Mouse (Mus musculus): ENCODE data around the gene Ces2c. TPM values are rescaled to one million over a fixed set of nuclear protein-coding genes. Genes with fewer than 3 reads are reported as not detected.
"Not testable (repeated sequence)": the region's sequence is repeated elsewhere in the genome, so short reads cannot be mapped to it uniquely, and the experiment has no call there.

Ces2c gene
- 0.11 TPM in 1 of 2 replicates, not detected in the other for polyA plus RNA-seq (2012; rRNA removed)

- no peak for TF ChIP-seq POLR2A (IDR thresholded peaks at IDR 0.05; ENCODE audit: borderline replicate concordance, extremely low read depth, insufficient read depth, insufficient read length, poor library complexity, severe bottlenecking)
- no peak for DNase-seq (ENCODE audit: low read depth)
These were observed at the start of gene Ces2c for GRCm38 (mm10) chr8:104846831-104847230. Ces2c (plus strand) TSS chr8:104847068.

GRCm38 (mm10) chr8:104799385-104799784, 47.5 kb upstream of the Ces2c start:
- TF ChIP-seq CTCF (IDR thresholded peaks at IDR 0.05; ENCODE audit: borderline replicate concordance, extremely low read depth, insufficient read depth, insufficient read length) (no peak), POLR2A (IDR thresholded peaks at IDR 0.05; ENCODE audit: borderline replicate concordance, extremely low read depth, insufficient read depth, insufficient read length, poor library complexity, severe bottlenecking) (no peak)
- no peak for DNase-seq (ENCODE audit: low read depth)

GRCm38 (mm10) chr8:104806127-104806526, 40.7 kb upstream of the Ces2c start:
- peak; percentile 24 for DNase-seq (ENCODE audit: low read depth)
- TF ChIP-seq POLR2A (IDR thresholded peaks at IDR 0.05; ENCODE audit: borderline replicate concordance, extremely low read depth, insufficient read depth, insufficient read length, poor library complexity, severe bottlenecking) (no peak), CTCF (IDR thresholded peaks at IDR 0.05; ENCODE audit: borderline replicate concordance, extremely low read depth, insufficient read depth, insufficient read length) (no peak)

- DNase-seq (ENCODE audit: low read depth), result no peak
- TF ChIP-seq POLR2A (IDR thresholded peaks at IDR 0.05; ENCODE audit: borderline replicate concordance, extremely low read depth, insufficient read depth, insufficient read length, poor library complexity, severe bottlenecking) (no peak), CTCF (IDR thresholded peaks at IDR 0.05; ENCODE audit: borderline replicate concordance, extremely low read depth, insufficient read depth, insufficient read length) (no peak)
These were observed 38.1 kb upstream of the Ces2c start for GRCm38 (mm10) chr8:104808542-104809413.

GRCm38 (mm10) chr8:104809436-104809835, 37.4 kb upstream of the Ces2c start:
- DNase-seq (ENCODE audit: low read depth), result no peak
- no peak for TF ChIP-seq CTCF (IDR thresholded peaks at IDR 0.05; ENCODE audit: borderline replicate concordance, extremely low read depth, insufficient read depth, insufficient read length)
- TF ChIP-seq POLR2A (IDR thresholded peaks at IDR 0.05; ENCODE audit: borderline replicate concordance, extremely low read depth, insufficient read depth, insufficient read length, poor library complexity, severe bottlenecking), result no peak

GRCm38 (mm10) chr8:104826912-104827311, 20.0 kb upstream of the Ces2c start:
- no peak for DNase-seq (ENCODE audit: low read depth)
- TF ChIP-seq CTCF (IDR thresholded peaks at IDR 0.05; ENCODE audit: borderline replicate concordance, extremely low read depth, insufficient read depth, insufficient read length) (no peak), POLR2A (IDR thresholded peaks at IDR 0.05; ENCODE audit: borderline replicate concordance, extremely low read depth, insufficient read depth, insufficient read length, poor library complexity, severe bottlenecking) (no peak)

GRCm38 (mm10) chr8:104828221-104828620, 18.6 kb upstream of the Ces2c start:
- TF ChIP-seq CTCF (IDR thresholded peaks at IDR 0.05; ENCODE audit: borderline replicate concordance, extremely low read depth, insufficient read depth, insufficient read length) (no peak), POLR2A (IDR thresholded peaks at IDR 0.05; ENCODE audit: borderline replicate concordance, extremely low read depth, insufficient read depth, insufficient read length, poor library complexity, severe bottlenecking) (no peak)
- DNase-seq (ENCODE audit: low read depth), result no peak

GRCm38 (mm10) chr8:104831440-104831839, 15.4 kb upstream of the Ces2c start, which contains the start of gene Ces2b:
Ces2b (plus strand) TSS chr8:104831572.
- DNase-seq (ENCODE audit: low read depth), result no peak
- TF ChIP-seq POLR2A (IDR thresholded peaks at IDR 0.05; ENCODE audit: borderline replicate concordance, extremely low read depth, insufficient read depth, insufficient read length, poor library complexity, severe bottlenecking) (no peak), CTCF (IDR thresholded peaks at IDR 0.05; ENCODE audit: borderline replicate concordance, extremely low read depth, insufficient read depth, insufficient read length) (no peak)

- DNase-seq (ENCODE audit: low read depth), result no peak
- TF ChIP-seq POLR2A (IDR thresholded peaks at IDR 0.05; ENCODE audit: borderline replicate concordance, extremely low read depth, insufficient read depth, insufficient read length, poor library complexity, severe bottlenecking) (no peak), CTCF (IDR thresholded peaks at IDR 0.05; ENCODE audit: borderline replicate concordance, extremely low read depth, insufficient read depth, insufficient read length) (no peak)
These were observed 5.3 kb upstream of the Ces2c start for GRCm38 (mm10) chr8:104841360-104842078.

GRCm38 (mm10) chr8:104847741-104848462, 1.0 kb downstream of the Ces2c start:
- DNase-seq (ENCODE audit: low read depth), result no peak

GRCm38 (mm10) chr8:104866844-104867531, 20.1 kb downstream of the Ces2c start:
- not testable (repeated sequence) for DNase-seq (ENCODE audit: low read depth)

More at GRCm38 (mm10) chr8:104847741-104848462, 1.0 kb downstream of the Ces2c start:
- no peak for TF ChIP-seq CTCF (IDR thresholded peaks at IDR 0.05; ENCODE audit: borderline replicate concordance, extremely low read depth, insufficient read depth, insufficient read length)
- no peak for TF ChIP-seq POLR2A (IDR thresholded peaks at IDR 0.05; ENCODE audit: borderline replicate concordance, extremely low read depth, insufficient read depth, insufficient read length, poor library complexity, severe bottlenecking)

GRCm38 (mm10) chr8:104868876-104869275, 22.0 kb downstream of the Ces2c start:
- DNase-seq (ENCODE audit: low read depth), result not testable (repeated sequence)

- not testable (repeated sequence) for DNase-seq (ENCODE audit: low read depth)
These were observed 39.5 kb downstream of the Ces2c start for GRCm38 (mm10) chr8:104886223-104886926.
